12 mouse cellular contexts compared by ENCODE assay signal in genomic region chr5:148953098-148953497, GRCm38 (mm10). TPM values are rescaled to one million over a fixed set of nuclear protein-coding genes. Genes with fewer than 3 reads are reported as not detected.
DNase-seq lines count a peak whose midpoint lies in the region; ATAC-seq and TF ChIP-seq lines count a peak whose summit lies in the region.
"Had no signal": no experiment of that assay in that cellular context is flagged by ENCODE, and none has a peak within 500 bp of the region (broad histone marks: within the 10 kb centered on the region; RNA-seq: fewer than 3 reads in every experiment).

No protein-coding gene starts in this region.

- no peak for TF ChIP-seq CTCF in hindbrain, postnatal 0 days (IDR thresholded peaks at IDR 0.05; ENCODE audit: low read depth)

- no peak overlapping the region for H3K4me2 ChIP-seq in hindbrain, postnatal 0 days (ENCODE audit: low read depth, low read length)
- no peak overlapping the region for H3K4me2 ChIP-seq in hindbrain, embryonic 16.5 days (ENCODE audit: low read length)
- H3K4me2 ChIP-seq in forebrain, embryonic 14.5 days (ENCODE audit: low read length): no peak overlapping the region
- H3K4me2 ChIP-seq: embryonic facial prominence, embryonic 13.5 days; neural tube, embryonic 12.5 days had no signal

- no peak overlapping the region for H3K27ac ChIP-seq in hindbrain, postnatal 0 days
- no peak overlapping the region for H3K27ac ChIP-seq in hindbrain, embryonic 16.5 days (ENCODE audit: low read depth, low read length)
- H3K27ac ChIP-seq in forebrain, embryonic 14.5 days (ENCODE audit: low read depth, low read length): no peak overlapping the region
- H3K27ac ChIP-seq: embryonic facial prominence, embryonic 13.5 days; neural tube, embryonic 12.5 days had no signal

- H3K36me3 ChIP-seq in hindbrain, postnatal 0 days (ENCODE audit: insufficient read depth, low read length): no peaks in the 10 kb centered on the region
- H3K36me3 ChIP-seq in hindbrain, embryonic 16.5 days (ENCODE audit: control insufficient read depth, insufficient read depth, low read length): no peaks in the 10 kb centered on the region
- H3K36me3 ChIP-seq in forebrain, embryonic 14.5 days (ENCODE audit: control insufficient read depth, insufficient read depth, low read length): no peaks in the 10 kb centered on the region
- H3K36me3 ChIP-seq: embryonic facial prominence, embryonic 13.5 days; neural tube, embryonic 12.5 days had no signal

- 0 out of 2 replicates have a peak, but pooled peaks have one; percentile 19 for ATAC-seq in hindbrain, postnatal 0 days
- ATAC-seq in hindbrain, embryonic 16.5 days: no peak
- ATAC-seq in erythroid progenitor cell, adult 5-6 weeks (replicated peaks; ENCODE audit: low FRiP score, poor library complexity, severe bottlenecking): no peak
- ATAC-seq in forebrain, embryonic 14.5 days: no peak
- ATAC-seq: intestine, embryonic 16.5 days had no signal

- WGBS in hindbrain, postnatal 0 days: 54% methylated on average over 5 of the region's 5 CpGs
- WGBS in hindbrain, embryonic 16.5 days: 67% methylated on average over 5 of the region's 5 CpGs
- WGBS in forebrain, embryonic 14.5 days: 93% methylated on average over 5 of the region's 5 CpGs

- H3K4me3 ChIP-seq in hindbrain, postnatal 0 days (ENCODE audit: low read length): no peak overlapping the region
- no peak overlapping the region for H3K4me3 ChIP-seq in hindbrain, embryonic 16.5 days (ENCODE audit: low read length)
- H3K4me3 ChIP-seq in forebrain, embryonic 14.5 days (ENCODE audit: low read depth, low read length): no peak overlapping the region
- H3K4me3 ChIP-seq: embryonic facial prominence, embryonic 13.5 days; neural tube, embryonic 12.5 days had no signal

- no peaks in the 10 kb centered on the region for H3K27me3 ChIP-seq in hindbrain, postnatal 0 days (ENCODE audit: insufficient read depth, low read length)
- H3K27me3 ChIP-seq in hindbrain, embryonic 16.5 days (replicated peaks; ENCODE audit: control insufficient read depth, insufficient read depth, low read length): no peaks in the 10 kb centered on the region
- no peaks in the 10 kb centered on the region for H3K27me3 ChIP-seq in forebrain, embryonic 14.5 days (replicated peaks; ENCODE audit: control insufficient read depth, insufficient read depth, low read length)
- H3K27me3 ChIP-seq: embryonic facial prominence, embryonic 13.5 days; neural tube, embryonic 12.5 days had no signal

- no peak overlapping the region for H3K9ac ChIP-seq in hindbrain, postnatal 0 days (replicated peaks; ENCODE audit: low read length)
- no peak overlapping the region for H3K9ac ChIP-seq in hindbrain, embryonic 16.5 days (ENCODE audit: low read depth, low read length)
- no peak overlapping the region for H3K9ac ChIP-seq in forebrain, embryonic 14.5 days (ENCODE audit: low read length)
- H3K9ac ChIP-seq: embryonic facial prominence, embryonic 13.5 days; neural tube, embryonic 12.5 days had no signal

- peak; percentile 51 for DNase-seq in hindbrain, postnatal 0 days (ENCODE audit: low spot score)
- peak; percentile 50 for DNase-seq in NIH3T3 (ENCODE audit: low read depth)
- peak; percentile 80 for DNase-seq in gastrocnemius, postnatal 14 days
- DNase-seq in kidney, postnatal 14 days: peak; percentile 51
- no peak for DNase-seq in forebrain, embryonic 14.5 days (ENCODE audit: low spot score)
- no peak for DNase-seq in right cerebral cortex, postnatal 36 days (ENCODE audit: low spot score in 2 of 2)
- DNase-seq: cerebellum, adult 18-20 months had no signal

- no peaks in the 10 kb centered on the region for H3K9me3 ChIP-seq in hindbrain, postnatal 0 days (ENCODE audit: low read length)
- H3K9me3 ChIP-seq in hindbrain, embryonic 16.5 days (ENCODE audit: control insufficient read depth, low read length): no peaks in the 10 kb centered on the region
- no peaks in the 10 kb centered on the region for H3K9me3 ChIP-seq in forebrain, embryonic 14.5 days (replicated peaks; ENCODE audit: control insufficient read depth, low read length)
- H3K9me3 ChIP-seq: embryonic facial prominence, embryonic 13.5 days; neural tube, embryonic 12.5 days had no signal

- intact Hi-C loops in gastrocnemius, postnatal 14 days (cut with DNase I; ENCODE audit: low total_unique reads): no loop called here

- no peaks in the 10 kb centered on the region for H3K4me1 ChIP-seq in hindbrain, postnatal 0 days (ENCODE audit: insufficient read depth, low read length)
- no peaks in the 10 kb centered on the region for H3K4me1 ChIP-seq in hindbrain, embryonic 16.5 days (ENCODE audit: control insufficient read depth, insufficient read depth, low read depth, low read length)
- no peaks in the 10 kb centered on the region for H3K4me1 ChIP-seq in forebrain, embryonic 14.5 days (ENCODE audit: control insufficient read depth, insufficient read depth, low read length)
- H3K4me1 ChIP-seq: neural tube, embryonic 12.5 days had no signal

RNA-seq across cellular contexts. Expression of gene Katnal1, which starts 24.0 kb away (rescaled TPM):
- total RNA-seq in hindbrain, postnatal 0 days (2014; rRNA removed): 33.7 and 34.3 TPM in 2 replicates
- polyA plus RNA-seq in hindbrain, postnatal 0 days (2015; fragmentation: Nextera tagmentation; extraction: Ambion mirVana): 23.8 and 28.1 TPM in 2 replicates
- 37.0 and 41.3 TPM in 2 replicates for polyA plus RNA-seq in hindbrain, embryonic 16.5 days (2015; fragmentation: Nextera tagmentation; extraction: Ambion mirVana)
- 1 to 10 TPM; 3.7 to 3.9 TPM for total RNA-seq in gastrocnemius, postnatal 14 days (2021)
- 28.5 and 40.2 TPM in 2 replicates for total RNA-seq in erythroid progenitor cell, adult 5-6 weeks (2015; ENCODE audit: low replicate concordance)
- total RNA-seq in erythroid progenitor cell, adult 5-6 weeks (2017; ENCODE audit: low replicate concordance): 47.7 and 54.4 TPM in 2 replicates
- polyA plus RNA-seq in forebrain, embryonic 14.5 days (2014; fragmentation: Nextera tagmentation; extraction: Ambion mirVana): 30.6 and 34.0 TPM in 2 replicates

RNA-seq across cellular contexts. Expression of gene Gm42791, which starts 41.8 kb away (rescaled TPM):
- total RNA-seq in hindbrain, postnatal 0 days (2014; rRNA removed): not detected in 2 replicates
- 1.6 and 6.1 TPM in 2 replicates for polyA plus RNA-seq in hindbrain, postnatal 0 days (2015; fragmentation: Nextera tagmentation; extraction: Ambion mirVana)
- 3.9 and 5.3 TPM in 2 replicates for polyA plus RNA-seq in hindbrain, embryonic 16.5 days (2015; fragmentation: Nextera tagmentation; extraction: Ambion mirVana)
- 1 to 10 TPM; 1.1 to 1.5 TPM for total RNA-seq in gastrocnemius, postnatal 14 days (2021)
- total RNA-seq in erythroid progenitor cell, adult 5-6 weeks (2015; ENCODE audit: low replicate concordance): not detected in 2 replicates
- not detected in 2 replicates for total RNA-seq in erythroid progenitor cell, adult 5-6 weeks (2017; ENCODE audit: low replicate concordance)
- polyA plus RNA-seq in forebrain, embryonic 14.5 days (2014; fragmentation: Nextera tagmentation; extraction: Ambion mirVana): 8.4 TPM in 1 of 2 replicates, not detected in the other

Comparison
In these comparisons a context has a peak if more than half of its experiments do, and no peak if none do; other contexts are left out.
1. DNase-seq: peak in hindbrain, postnatal 0 days (single experiment), NIH3T3 (single experiment), gastrocnemius, postnatal 14 days (single experiment) and kidney, postnatal 14 days (single experiment); none in forebrain, embryonic 14.5 days (single experiment) and right cerebral cortex, postnatal 36 days (0 of 2).